Mouse (Mus musculus) thymus, adult 2 months (tissue): ENCODE results near the gene Calhm4. TPM values are rescaled to one million over a fixed set of nuclear protein-coding genes. Genes with fewer than 3 reads are reported as not detected.
A peak's percentile ranks its signal among the peaks of the same experiment; 100 is the strongest.

Experiments
- DNase-seq: peaks from one replicate; pipeline ENCODE4 v3.0.0; 2021
- H3K27ac ChIP-seq: fragments of 200-500 bp; 2 replicates; pipeline ENCODE4 v1.5.1; 2012; ENCODE audit warnings: low read length, control low read depth; ENCODE audit not compliant: control insufficient read depth, insufficient read depth
- H3K27me3 ChIP-seq: fragments of 200-500 bp; 2 replicates; pipeline ENCODE4 v1.6.1; 2012; ENCODE audit warnings: mild to moderate bottlenecking, low read length, moderate library complexity, mixed read lengths; ENCODE audit not compliant: control insufficient read depth, insufficient read depth
- H3K36me3 ChIP-seq: fragments of 200-500 bp; 2 replicates; pipeline ENCODE4 v1.6.1; 2012; ENCODE audit warnings: mild to moderate bottlenecking, low read length, moderate library complexity; ENCODE audit not compliant: control insufficient read depth, insufficient read depth
- H3K4me1 ChIP-seq: fragments of 200-500 bp; replicated peaks from 2 replicates; pipeline ENCODE4 v1.6.1; 2012; ENCODE audit warnings: low read length; ENCODE audit not compliant: control insufficient read depth, insufficient read depth
- H3K4me3 ChIP-seq: fragments of 200-500 bp; 2 replicates; pipeline ENCODE4 v1.5.1; 2012; ENCODE audit warnings: mild to moderate bottlenecking, low read length, control low read depth, moderate library complexity; ENCODE audit not compliant: control insufficient read depth, insufficient read depth
- CTCF ChIP-seq: fragments of 200-500 bp; IDR thresholded peaks from 2 replicates; pipeline ENCODE4 v1.5.1; 2012; ENCODE audit warnings: mild to moderate bottlenecking, control low read depth, low read length, moderate library complexity, borderline replicate concordance; ENCODE audit not compliant: control insufficient read depth, poor library complexity, insufficient read depth; ENCODE audit errors: extremely low read depth
- POLR2A ChIP-seq: fragments of 200-500 bp; IDR thresholded peaks from 2 replicates; pipeline ENCODE4 v1.6.1; 2012; ENCODE audit warnings: mild to moderate bottlenecking, low read length, control low read depth, moderate library complexity; ENCODE audit not compliant: control insufficient read depth, poor library complexity, insufficient read depth; ENCODE audit errors: extremely low read depth
- WGBS: fragments of 180-500 bp; shearing (Covaris S2); methylation state at CpG from one replicate; pipeline ENCODE4 v1.1.7; 2018; 5-methylcytosine and 5-hydroxymethylcytosine counted together
- polyA plus RNA-seq: library from polyadenylated mRNA; depleted of rRNA; stranded (reverse); fragments of >200 nt; gene quantifications from 2 replicates; pipeline ENCODE4 v1.2.3, GENCODE M21; 2012

Calhm4 gene
- polyA plus RNA-seq, 1 experiment, result not detected

- DNase-seq, result peak; percentile 72
- Histone ChIP-seq H3K27me3 (no peaks in the 10 kb centered on the region), H3K36me3 (no peaks in the 10 kb centered on the region), H3K4me1 (peaks cover 3% of the 10 kb centered on the region; the same call in 1 of the 2 replicates), H3K27ac (no peak overlapping the region), H3K4me3 (peak overlapping the region; percentile 2; the same call in 1 of the 2 replicates)
- 21% methylated on average over 22 of the region's 22 CpGs for WGBS
- TF ChIP-seq POLR2A (no peak), CTCF (peak; percentile 64; the same call in 1 of the 2 replicates)
Observed at GRCm38 (mm10) chr10:34033630-34034305, 10.3 kb downstream of the Calhm4 start.

DNA sequence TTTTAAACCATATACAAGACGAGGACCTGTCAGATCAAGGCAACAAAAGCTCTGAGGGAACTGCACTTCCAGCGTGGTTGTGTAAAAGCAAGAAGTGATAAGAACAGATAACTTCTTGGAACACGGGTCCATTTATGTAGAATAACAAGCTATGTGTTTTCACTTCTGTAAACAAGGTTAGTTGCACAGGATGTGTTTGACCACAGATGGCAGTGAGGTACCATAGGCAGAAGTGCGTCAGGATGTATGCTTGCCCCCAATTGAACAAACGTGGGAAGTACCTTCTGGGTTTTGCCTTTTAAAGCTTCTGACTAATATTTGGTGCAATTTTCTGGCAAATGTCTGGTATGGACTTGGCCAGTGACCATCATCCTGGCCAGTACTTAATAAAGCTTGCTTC lies 13.8 kb downstream of the Calhm4 start:
- 35% methylated on average over 5 of the region's 5 CpGs for WGBS
- H3K36me3 ChIP-seq, result no peaks in the 10 kb centered on the region
- H3K27me3 ChIP-seq, result no peaks in the 10 kb centered on the region
- peaks cover 3% of the 10 kb centered on the region; the same call in 1 of the 2 replicates for H3K4me1 ChIP-seq
- no peak overlapping the region for H3K27ac ChIP-seq
- no peak for TF ChIP-seq CTCF
- no peak for TF ChIP-seq POLR2A
- no peak overlapping the region for H3K4me3 ChIP-seq
- DNase-seq, result no peak

DNA sequence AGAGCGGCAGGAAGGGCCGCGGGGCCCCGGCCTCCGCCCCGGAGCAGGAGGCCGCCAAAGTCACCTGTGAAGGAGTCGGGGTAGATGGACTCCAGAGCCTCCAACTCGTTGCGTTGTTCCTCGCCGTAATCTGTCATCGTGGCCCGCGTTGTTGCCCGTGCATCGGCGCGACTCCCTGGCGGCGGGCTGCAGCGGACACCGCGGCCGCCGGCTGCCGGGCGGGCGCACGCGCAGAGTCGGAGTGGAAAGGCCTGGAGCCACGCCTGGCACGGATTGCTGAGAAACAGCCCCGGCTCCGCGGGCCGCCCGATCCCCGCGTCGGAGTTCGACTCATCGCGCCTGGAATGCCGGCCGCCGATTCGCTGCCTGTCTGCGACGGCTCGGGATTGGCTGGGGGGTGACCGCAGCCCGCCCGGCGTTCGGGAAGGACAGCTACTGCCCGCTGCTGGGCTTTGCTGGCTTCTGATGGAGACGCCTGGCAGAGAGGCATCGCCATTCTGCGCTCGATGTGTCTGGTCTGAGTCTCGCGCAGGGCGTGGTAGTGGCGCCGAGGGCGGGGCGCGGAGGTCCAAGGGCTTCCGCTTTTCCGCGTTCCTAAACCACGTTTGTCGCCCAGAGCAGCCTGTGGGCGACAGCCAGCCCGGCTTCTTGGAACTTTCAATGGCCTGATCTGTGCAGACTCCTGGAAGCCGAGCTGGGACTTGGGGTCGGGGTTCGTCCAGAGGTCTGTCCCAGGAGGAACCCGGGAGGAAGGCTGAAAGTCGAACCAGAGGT lies 24.6 kb downstream of the Calhm4 start, which contains the start of gene Rwdd1:
Rwdd1 (minus strand) TSS at position 323 of the 774 bp plus-strand sequence.
- TF ChIP-seq POLR2A, result peak; percentile 25; the same call in 1 of the 2 replicates
- no peak; the same call in 1 of the 2 replicates for TF ChIP-seq CTCF
- Histone ChIP-seq H3K36me3 (no peaks in the 10 kb centered on the region), H3K27me3 (no peaks in the 10 kb centered on the region), H3K27ac (peak within 1 kb of the TSS; percentile 78), H3K4me1 (peaks cover 4% of the 10 kb centered on the region; the same call in 1 of the 2 replicates), H3K4me3 (peak within 1 kb of the TSS; percentile 69)
- DNase-seq, result peak; percentile 97
- WGBS, result under 1% methylated on average over 82 of the region's 82 CpGs

DNA sequence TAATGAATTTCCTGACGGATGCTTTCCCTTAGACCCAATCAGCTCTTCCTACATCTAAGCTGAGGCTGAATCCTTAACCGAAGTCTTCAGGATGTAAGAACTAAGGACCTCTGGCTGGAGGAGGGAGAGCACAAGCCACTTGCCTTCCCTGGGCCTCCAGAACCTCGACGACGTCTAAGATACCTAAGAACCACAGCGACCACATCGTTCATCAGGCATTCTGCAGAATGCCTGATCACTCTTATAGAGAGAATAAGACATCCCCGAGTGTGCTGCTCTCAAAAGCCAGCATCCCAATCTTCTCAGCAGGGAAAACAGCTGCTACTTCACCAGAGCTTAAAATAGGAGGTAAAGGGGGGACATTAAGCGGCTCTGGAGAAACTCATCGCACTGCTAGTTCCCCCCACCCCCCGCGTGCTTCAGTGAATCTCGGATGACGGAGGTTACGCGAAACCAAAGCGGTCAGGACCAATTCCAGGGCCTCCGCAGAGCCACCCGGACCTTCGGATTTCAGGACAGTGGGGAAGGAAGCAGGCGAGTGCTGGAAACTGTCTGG lies 25.3 kb downstream of the Calhm4 start:
- TF ChIP-seq POLR2A (no peak), CTCF (no peak)
- Histone ChIP-seq H3K27ac (peak overlapping the region; percentile 19; the same call in 1 of the 2 replicates), H3K4me3 (peak overlapping the region; percentile 69), H3K27me3 (no peaks in the 10 kb centered on the region), H3K4me1 (peaks cover 4% of the 10 kb centered on the region; the same call in 1 of the 2 replicates), H3K36me3 (no peaks in the 10 kb centered on the region)
- DNase-seq, result peak; percentile 3
- WGBS, result 2% methylated on average over 21 of the region's 21 CpGs

- TF ChIP-seq CTCF (no peak), POLR2A (no peak)
- no peak overlapping the region for H3K4me3 ChIP-seq
- H3K27me3 ChIP-seq, result no peaks in the 10 kb centered on the region
- H3K4me1 ChIP-seq, result 0 out of 2 replicates have a peak, but pooled peaks cover 1% of the 10 kb centered on the region
- WGBS, result 97% methylated on average over 2 of the region's 2 CpGs
- no peak for DNase-seq
- H3K27ac ChIP-seq, result no peak overlapping the region
- 0 out of 2 replicates have a peak, but pooled peaks cover 3% of the 10 kb centered on the region for H3K36me3 ChIP-seq
Observed at GRCm38 (mm10) chr10:34013241-34013640, 30.9 kb downstream of the Calhm4 start.

GRCm38 (mm10) chr10:34012581-34012980 lies 31.5 kb downstream of the Calhm4 start:
- Histone ChIP-seq H3K36me3 (0 out of 2 replicates have a peak, but pooled peaks cover 3% of the 10 kb centered on the region), H3K27me3 (no peaks in the 10 kb centered on the region), H3K4me1 (no peaks in the 10 kb centered on the region), H3K27ac (no peak overlapping the region), H3K4me3 (no peak overlapping the region)
- no peak for DNase-seq
- 96% methylated on average over 4 of the region's 4 CpGs for WGBS
- no peak for TF ChIP-seq POLR2A
- TF ChIP-seq CTCF, result no peak
